Mouse (Mus musculus): ENCODE data around the gene Ino80b. TPM values are rescaled to one million over a fixed set of nuclear protein-coding genes. Genes with fewer than 3 reads are reported as not detected.
A peak's percentile ranks its signal among the peaks of the same experiment; 100 is the strongest.

Gene Ino80b
- polyA plus RNA-seq, 1 experiment from 2014 or later, result 13.3 TPM

GRCm38 (mm10) chr6:83098411-83098810, 26.8 kb downstream of the Ino80b start:
- no peak for DNase-seq
- ATAC-seq (ENCODE audit: insufficient read depth), result no peak

DNA sequence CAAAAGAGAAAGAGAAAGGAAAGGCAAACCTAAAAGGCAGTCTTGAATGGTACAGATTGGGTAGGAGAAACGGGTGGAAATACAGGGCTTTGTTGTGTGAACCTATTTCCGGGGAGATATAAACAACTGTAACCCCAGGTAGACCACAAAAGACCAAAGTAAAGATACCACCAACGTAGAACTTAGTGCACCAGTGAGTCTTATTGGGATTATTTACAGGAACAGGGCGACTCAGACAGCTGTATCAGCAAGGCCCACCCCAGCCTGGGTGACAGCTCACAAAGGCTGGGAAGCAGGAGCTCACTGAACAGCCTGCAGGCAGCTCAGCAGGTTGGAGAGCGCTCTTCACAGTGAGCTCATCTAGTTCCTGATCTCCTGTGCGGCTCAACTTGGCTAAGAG, 29.3 kb downstream of the Ino80b start:
- no peak for TF ChIP-seq CTCF (IDR thresholded peaks at IDR 0.05; ENCODE audit: low read depth)

More at GRCm38 (mm10) chr6:83098411-83098810, 26.8 kb downstream of the Ino80b start:
- no peak for TF ChIP-seq CTCF (IDR thresholded peaks at IDR 0.05; ENCODE audit: low read depth)
- Histone ChIP-seq H3K9ac (no peak overlapping the region), H3K4me3 (ENCODE audit: low read depth, low read length) (no peak overlapping the region), H3K27ac (ENCODE audit: low read depth) (no peak overlapping the region), H3K4me2 (no peak overlapping the region), H3K4me1 (ENCODE audit: insufficient read depth) (peaks cover 7% of the 10 kb centered on the region; the same call in 1 of the 2 replicates), H3K9me3 (ENCODE audit: low read depth, low read length) (no peaks in the 10 kb centered on the region), H3K36me3 (ENCODE audit: insufficient read depth) (no peaks in the 10 kb centered on the region), H3K27me3 (ENCODE audit: insufficient read depth, low read length) (no peaks in the 10 kb centered on the region)
- WGBS, result 78% methylated on average over 2 of the region's 2 CpGs

GRCm38 (mm10) chr6:83092416-83093127, 32.7 kb downstream of the Ino80b start:
- no peak for TF ChIP-seq CTCF (IDR thresholded peaks at IDR 0.05; ENCODE audit: low read depth)

More for the DNA sequence above, 29.3 kb downstream of the Ino80b start:
- Histone ChIP-seq H3K4me1 (ENCODE audit: insufficient read depth) (no peaks in the 10 kb centered on the region), H3K4me2 (no peak overlapping the region), H3K36me3 (ENCODE audit: insufficient read depth) (no peaks in the 10 kb centered on the region), H3K27me3 (ENCODE audit: insufficient read depth, low read length) (no peaks in the 10 kb centered on the region), H3K27ac (ENCODE audit: low read depth) (no peak overlapping the region), H3K9me3 (ENCODE audit: low read depth, low read length) (no peaks in the 10 kb centered on the region), H3K4me3 (ENCODE audit: low read depth, low read length) (no peak overlapping the region), H3K9ac (no peak overlapping the region)
- no peak for DNase-seq
- no peak for ATAC-seq (ENCODE audit: insufficient read depth)
- WGBS, result 33% methylated on average over 6 of the region's 6 CpGs

DNA sequence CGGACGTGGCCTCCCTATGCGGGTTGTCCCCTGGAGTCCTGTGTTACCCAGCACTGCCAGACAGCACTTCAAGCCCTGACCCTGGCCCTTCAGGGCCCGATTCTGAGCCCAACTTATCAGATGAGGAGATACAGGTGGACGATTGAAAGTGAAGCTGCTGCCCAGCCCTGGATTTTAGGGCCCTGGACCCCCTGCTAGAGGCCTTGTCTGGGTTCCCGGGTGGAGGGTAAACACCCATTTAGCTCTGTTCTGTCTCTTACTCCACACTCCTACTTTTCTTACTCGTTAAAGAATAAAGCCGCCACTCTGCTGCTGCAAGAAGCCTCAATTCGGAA, 37.3 kb downstream of the Ino80b start:
- Histone ChIP-seq H3K9ac (no peak overlapping the region), H3K36me3 (ENCODE audit: insufficient read depth) (no peaks in the 10 kb centered on the region), H3K4me3 (ENCODE audit: low read depth, low read length) (peak overlapping the region; percentile 25), H3K27ac (ENCODE audit: low read depth) (no peak overlapping the region), H3K9me3 (ENCODE audit: low read depth, low read length) (no peaks in the 10 kb centered on the region), H3K27me3 (ENCODE audit: insufficient read depth, low read length) (peaks cover 66% of the 10 kb centered on the region), H3K4me1 (ENCODE audit: insufficient read depth) (no peaks in the 10 kb centered on the region), H3K4me2 (peak overlapping the region; percentile 49)
- DNase-seq, result no peak
- no peak for ATAC-seq (ENCODE audit: insufficient read depth)
- 10% methylated on average over 9 of the region's 9 CpGs for WGBS
- TF ChIP-seq CTCF (IDR thresholded peaks at IDR 0.05; ENCODE audit: low read depth), result no peak

More at GRCm38 (mm10) chr6:83092416-83093127, 32.7 kb downstream of the Ino80b start:
- H3K9me3 ChIP-seq (ENCODE audit: low read depth, low read length), result no peaks in the 10 kb centered on the region
- peak; percentile 77 for DNase-seq
- peak; percentile 49; the same call in 1 of the 2 replicates for ATAC-seq (ENCODE audit: insufficient read depth)
- H3K9ac ChIP-seq, result no peak overlapping the region
- H3K27me3 ChIP-seq (ENCODE audit: insufficient read depth, low read length), result peaks cover 20% of the 10 kb centered on the region
- no peaks in the 10 kb centered on the region for H3K36me3 ChIP-seq (ENCODE audit: insufficient read depth)
- H3K4me2 ChIP-seq, result no peak overlapping the region; the same call in 1 of the 2 replicates
- WGBS, result 27% methylated on average over 6 of the region's 6 CpGs
- no peak overlapping the region for H3K27ac ChIP-seq (ENCODE audit: low read depth)
- no peak overlapping the region for H3K4me3 ChIP-seq (ENCODE audit: low read depth, low read length)
- H3K4me1 ChIP-seq (ENCODE audit: insufficient read depth), result no peaks in the 10 kb centered on the region

- peak overlapping the region; percentile 25 for H3K4me3 ChIP-seq (ENCODE audit: low read depth, low read length)
- H3K4me2 ChIP-seq, result peak overlapping the region; percentile 49
- no peak overlapping the region for H3K9ac ChIP-seq
- TF ChIP-seq CTCF (IDR thresholded peaks at IDR 0.05; ENCODE audit: low read depth), result no peak
- no peaks in the 10 kb centered on the region for H3K4me1 ChIP-seq (ENCODE audit: insufficient read depth)
- no peaks in the 10 kb centered on the region for H3K9me3 ChIP-seq (ENCODE audit: low read depth, low read length)
- H3K27me3 ChIP-seq (ENCODE audit: insufficient read depth, low read length), result peaks cover 71% of the 10 kb centered on the region
- DNase-seq (peak; percentile 37), ATAC-seq (ENCODE audit: insufficient read depth) (no peak)
- no peak overlapping the region for H3K27ac ChIP-seq (ENCODE audit: low read depth)
- H3K36me3 ChIP-seq (ENCODE audit: insufficient read depth), result peaks cover 4% of the 10 kb centered on the region; the same call in 1 of the 2 replicates
- WGBS, result 2% methylated on average over 47 of the region's 47 CpGs
Measured at GRCm38 (mm10) chr6:83087205-83087925, 37.9 kb downstream of the Ino80b start.

DNA sequence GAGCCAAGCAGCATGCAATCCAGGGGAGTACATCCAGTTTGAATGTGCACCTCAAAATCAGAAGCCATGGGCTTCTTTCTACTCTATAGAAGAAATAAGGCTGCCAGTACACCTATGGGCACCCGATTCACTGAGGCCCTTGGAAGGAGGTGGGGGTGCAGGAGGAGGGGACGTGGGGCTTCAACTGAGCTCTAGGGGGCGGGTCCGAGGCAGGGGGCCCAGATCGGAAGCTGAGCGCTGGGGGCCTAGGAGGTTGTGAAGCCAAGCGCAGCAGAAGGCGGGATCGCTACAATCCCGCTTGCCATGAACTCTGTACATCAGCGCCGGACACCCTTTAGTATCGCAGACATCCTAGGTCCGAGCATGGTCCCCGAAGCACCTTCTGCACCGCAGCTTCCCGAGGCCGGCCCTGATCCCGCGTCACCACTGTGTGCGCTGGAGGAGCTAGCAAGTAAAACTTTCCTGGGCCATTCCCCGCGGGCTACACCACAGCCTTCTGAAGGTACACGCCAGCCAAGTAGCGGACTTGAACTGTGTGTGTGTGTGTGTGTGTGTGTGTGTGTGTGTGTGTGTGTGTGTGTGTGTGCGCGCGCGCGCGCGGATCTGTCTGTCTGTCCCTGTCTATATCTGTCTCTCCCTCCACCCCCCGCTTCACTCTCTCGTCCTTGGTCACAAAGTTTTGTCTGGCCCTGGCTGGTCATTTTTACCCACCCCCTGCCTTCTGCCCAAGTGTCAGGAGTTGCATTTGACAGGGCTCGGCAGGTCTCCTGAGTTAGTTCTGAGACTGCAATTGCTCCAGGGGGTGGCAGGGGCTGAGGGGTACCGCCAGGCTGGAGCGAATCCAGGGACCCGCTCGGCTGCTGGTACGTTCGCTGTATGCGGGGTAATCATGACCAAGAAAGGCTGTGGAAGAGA, 38.9 kb downstream of the Ino80b start, which contains the start of gene Lbx2:
Gene Lbx2 (plus strand): TSS at position 247 of the 915 bp plus-strand sequence.
- ATAC-seq (ENCODE audit: insufficient read depth), result no peak
- no peak for DNase-seq
- H3K9ac ChIP-seq, result no peak within 1 kb of the TSS
- no peaks in the 10 kb centered on the region for H3K4me1 ChIP-seq (ENCODE audit: insufficient read depth)
- H3K4me2 ChIP-seq, result peak within 1 kb of the TSS; percentile 49
- no peak for TF ChIP-seq CTCF (IDR thresholded peaks at IDR 0.05; ENCODE audit: low read depth)
- WGBS, result 4% methylated on average over 42 of the region's 42 CpGs
- H3K4me3 ChIP-seq (ENCODE audit: low read depth, low read length), result peak within 1 kb of the TSS; percentile 25
- H3K27ac ChIP-seq (ENCODE audit: low read depth), result no peak within 1 kb of the TSS
- H3K36me3 ChIP-seq (ENCODE audit: insufficient read depth), result peaks cover 13% of the 10 kb centered on the region
- peaks cover 71% of the 10 kb centered on the region for H3K27me3 ChIP-seq (ENCODE audit: insufficient read depth, low read length)
- H3K9me3 ChIP-seq (ENCODE audit: low read depth, low read length), result no peaks in the 10 kb centered on the region
